Mouse (Mus musculus) lung, postnatal 4 days (tissue): ENCODE measurements around the gene Mfsd4b3.
A peak's percentile ranks its signal among the peaks of the same experiment; 100 is the strongest.
"Not testable (repeated sequence)": the region's sequence is repeated elsewhere in the genome, so short reads cannot be mapped to it uniquely, and the experiment has no call there.

Experiments
- DNase-seq, 2 experiments: peaks; one replicate each; pipeline ENCODE4 v3.0.0; 2021

The Mfsd4b3 gene

DNA sequence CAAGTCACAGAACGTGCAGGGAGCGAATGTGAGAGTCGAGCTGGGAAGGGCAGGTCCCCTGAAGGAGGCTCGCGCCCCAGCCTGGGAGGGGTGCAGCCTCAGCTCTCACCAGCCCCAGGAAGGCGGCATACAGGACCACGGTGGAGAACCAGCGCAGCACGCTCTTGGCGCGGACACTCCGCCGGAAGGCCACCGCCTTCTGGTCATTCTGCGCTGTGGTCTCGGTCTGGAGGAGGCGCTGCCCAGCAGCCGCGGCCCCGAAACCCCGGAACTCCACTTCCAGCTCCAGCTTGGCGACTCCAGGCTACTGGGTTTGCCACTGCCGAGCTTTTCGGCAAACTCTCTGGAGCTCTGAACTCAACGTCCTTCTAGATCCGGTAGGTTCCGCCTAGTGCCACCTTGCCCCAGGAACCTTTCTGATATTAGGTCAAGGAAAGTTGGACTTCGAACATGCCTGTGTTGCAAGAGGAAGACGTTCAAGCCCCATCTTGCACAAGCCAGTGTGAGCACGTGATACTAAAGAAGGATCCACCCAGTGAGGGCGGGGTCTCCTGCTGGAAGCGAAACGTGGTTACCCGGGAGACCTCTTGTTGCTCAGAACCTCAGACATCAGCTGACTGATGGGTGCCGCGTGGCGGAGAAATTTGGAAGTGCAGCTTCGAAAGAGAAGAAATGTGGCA, at the start of gene Mfsd4b3:
Mfsd4b3 (minus strand) TSS at position 393 of the 680 bp plus-strand sequence.
- peak; percentile 96 for DNase-seq

DNA sequence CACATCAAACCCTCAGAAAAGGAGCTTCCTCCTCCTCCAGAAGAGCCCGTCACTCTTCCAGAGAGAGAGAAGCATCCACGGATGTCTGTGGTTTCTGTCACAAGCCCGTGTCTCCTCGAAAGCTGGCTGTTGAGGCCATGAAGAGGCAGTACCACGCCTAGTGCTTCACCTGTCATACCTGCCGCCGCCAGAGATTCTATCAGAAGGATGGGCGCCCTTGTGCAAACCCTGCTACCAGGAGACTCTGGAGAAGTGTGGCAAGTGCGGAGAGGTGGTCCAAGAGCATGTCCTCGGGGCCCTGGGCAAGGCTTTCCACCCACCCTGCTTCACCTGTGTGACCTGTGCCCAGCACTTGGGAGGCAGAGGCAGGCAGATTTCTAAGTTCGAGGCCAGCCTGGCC, 49.6 kb upstream of the Mfsd4b3 start:
- DNase-seq = no peak

DNA sequence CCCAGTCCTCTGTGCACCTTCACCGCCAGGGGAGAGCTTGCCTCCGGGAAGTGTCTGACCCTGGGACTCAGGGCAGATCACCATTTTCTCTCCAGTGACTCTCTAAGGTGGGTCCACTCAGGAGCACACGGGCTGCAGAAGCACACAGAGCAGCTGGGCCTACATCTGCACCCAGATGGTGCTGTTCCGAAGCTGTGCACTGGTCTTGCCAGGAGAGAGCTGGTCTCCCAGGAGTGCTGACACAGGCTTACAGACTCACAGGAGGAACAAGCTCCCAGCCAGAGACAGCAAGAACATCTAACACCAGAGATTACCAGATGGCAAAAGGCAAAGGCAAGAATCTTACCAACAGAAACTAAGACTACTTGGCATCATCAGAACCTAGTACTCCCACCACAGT, 48.9 kb upstream of the Mfsd4b3 start:
- not testable (repeated sequence) for DNase-seq

DNA sequence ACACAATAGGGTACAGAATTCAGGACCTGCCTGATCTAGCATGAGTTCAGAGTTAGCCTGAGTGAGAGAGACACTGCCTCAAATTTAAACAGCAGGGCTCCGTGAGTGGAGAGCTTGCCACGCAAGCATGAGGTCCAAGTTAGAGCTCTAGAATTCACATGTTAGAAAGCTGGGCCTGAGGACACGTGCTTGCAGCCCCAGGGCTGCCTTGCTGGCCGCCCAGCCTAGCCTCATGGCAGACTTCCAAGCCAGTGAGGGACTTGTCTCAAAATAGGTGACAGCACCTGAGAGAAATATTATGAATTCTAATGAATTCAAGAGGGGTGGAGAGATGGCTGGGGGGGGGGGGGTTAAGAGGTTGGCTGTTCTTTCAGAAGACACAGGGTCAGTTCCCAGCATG, 48.0 kb upstream of the Mfsd4b3 start:
- DNase-seq = no peak

DNA sequence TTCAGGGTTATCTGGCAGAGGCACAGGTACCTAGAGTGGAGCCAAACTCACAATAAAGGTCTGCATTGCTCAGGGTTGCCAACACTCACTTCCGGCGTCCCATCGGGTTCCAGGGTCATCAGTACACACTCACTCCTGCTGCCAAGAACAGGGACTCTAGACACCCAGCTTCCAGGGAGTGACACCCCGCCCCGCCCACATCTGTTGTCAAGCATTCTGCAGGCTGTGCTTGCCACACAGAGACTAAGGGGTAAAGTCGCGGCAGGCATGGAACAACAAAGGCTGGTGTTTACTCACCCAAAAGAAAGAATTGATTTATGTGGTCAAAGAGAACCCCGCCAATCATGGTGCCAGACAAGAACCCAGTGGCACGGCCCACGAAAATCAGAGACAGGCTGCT, 47.0 kb upstream of the Mfsd4b3 start:
- no peak for DNase-seq

DNA sequence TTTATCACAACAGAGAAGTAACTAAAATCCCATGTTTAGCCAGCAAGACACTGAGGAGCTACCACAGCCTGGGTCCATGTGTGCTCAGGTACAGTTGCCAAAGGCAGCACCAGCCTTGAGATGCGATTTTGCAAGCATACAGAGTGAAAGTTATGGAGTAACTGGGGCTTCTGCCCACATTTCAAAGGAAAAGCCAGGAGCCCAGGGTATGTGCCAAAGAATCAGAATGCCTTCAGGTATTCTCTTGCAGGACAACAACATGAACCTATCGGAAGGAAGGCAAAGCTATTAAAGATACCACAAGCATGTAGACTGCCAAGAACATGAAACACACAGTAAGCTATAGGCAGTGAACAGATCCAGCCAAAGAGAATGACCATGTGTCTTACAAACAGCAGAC, 40.8 kb upstream of the Mfsd4b3 start:
- no peak for DNase-seq

DNA sequence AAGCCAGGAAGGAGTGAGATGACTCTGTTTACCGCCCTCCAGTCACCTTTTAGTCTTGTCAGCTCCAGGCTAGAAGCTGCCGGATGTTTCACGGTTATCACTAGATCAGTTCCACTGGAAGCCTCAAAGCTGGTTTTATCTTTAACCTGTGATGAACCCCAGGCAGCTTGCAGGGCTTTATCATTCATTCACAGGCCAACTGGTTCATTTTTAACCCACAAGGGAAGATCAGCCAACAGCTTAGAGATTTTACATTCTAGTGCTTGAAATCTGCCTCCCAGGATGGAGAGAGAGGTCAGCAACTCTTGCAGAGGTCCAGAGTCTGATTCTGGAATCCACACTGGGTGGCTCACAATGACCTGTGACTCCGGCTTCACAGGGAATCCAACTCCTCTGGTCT, 31.2 kb upstream of the Mfsd4b3 start:
- DNase-seq = no peak

DNA sequence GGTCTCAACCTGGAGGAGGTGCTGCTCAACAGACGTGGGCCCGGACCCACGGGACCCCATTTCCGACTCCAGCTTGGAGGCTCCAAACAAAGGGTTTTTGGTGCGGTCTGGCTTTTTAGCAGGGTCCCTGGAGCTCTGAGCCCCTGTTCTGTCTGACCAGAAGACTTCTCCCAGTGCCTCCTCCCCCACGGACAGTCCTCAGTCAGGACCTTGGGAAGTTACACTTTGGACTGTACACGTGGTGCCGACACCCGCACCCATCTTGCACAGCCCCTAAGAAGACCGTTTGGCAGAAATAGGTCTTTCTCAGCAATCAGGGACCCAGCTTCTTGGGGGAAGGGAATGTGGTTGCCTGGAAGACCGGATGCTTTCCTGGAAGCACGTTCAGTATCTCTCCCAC, 26.5 kb upstream of the Mfsd4b3 start, which contains the start of gene Mfsd4b5:
Mfsd4b5 (minus strand) TSS at position 181 of the 400 bp plus-strand sequence.
- DNase-seq = no peak

DNA sequence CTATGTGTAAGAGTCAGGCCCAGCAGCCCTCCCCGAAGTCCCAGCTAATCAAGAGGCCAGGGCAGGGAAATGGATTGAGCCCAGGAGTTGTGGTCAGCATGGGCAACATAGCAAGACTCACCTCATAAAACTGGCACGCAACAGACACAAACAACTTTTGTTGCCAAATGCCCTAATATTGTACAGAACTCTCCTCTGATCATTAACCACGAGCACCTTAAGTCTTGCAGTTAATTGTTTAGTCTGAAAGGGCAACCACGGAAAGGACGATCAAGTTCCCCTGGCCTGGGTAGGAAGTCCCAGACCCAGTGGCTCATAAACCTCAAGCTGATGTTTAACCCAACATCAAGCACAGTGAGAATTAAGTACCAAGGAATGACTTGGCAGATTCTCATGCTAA, 22.7 kb upstream of the Mfsd4b3 start:
- no peak for DNase-seq

DNA sequence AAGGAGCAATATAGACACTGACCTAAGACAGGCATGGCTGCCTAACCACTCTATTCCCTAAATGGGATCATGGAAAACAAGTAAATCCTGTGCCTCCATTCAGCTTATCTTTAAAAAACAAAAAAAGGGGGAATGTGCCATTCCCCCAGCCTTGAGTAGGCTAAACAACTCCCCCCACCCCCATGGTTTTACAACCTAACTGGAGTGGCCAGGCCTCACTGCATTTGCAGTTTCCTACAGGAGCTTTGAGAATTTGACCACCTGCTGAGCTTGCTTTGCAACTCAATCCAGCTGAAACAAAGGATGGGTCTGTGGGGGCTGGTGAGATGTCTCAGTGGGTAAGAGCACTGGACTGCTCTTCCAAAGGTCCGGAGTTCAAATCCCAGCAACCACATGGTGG, 18.3 kb upstream of the Mfsd4b3 start:
- DNase-seq = no peak

DNA sequence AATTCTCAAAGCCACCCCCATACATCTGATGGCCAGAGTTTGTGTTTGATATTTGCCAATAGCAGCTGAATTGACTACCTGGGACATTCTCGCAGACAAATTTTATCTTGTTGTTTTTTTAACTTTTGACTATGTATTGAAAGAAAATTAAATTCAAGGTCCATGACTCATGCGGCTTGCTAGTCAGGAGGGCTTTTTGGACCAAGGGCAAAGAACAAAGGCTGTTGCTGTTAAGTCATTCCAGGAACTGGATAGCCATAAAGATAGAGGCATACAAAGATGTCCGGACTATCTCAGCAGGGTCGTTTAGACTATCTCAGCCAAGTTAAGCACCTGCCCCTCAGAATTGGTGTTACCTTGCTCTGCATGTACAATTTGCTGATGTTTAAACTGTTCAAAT, 17.4 kb upstream of the Mfsd4b3 start:
- no peak for DNase-seq

DNA sequence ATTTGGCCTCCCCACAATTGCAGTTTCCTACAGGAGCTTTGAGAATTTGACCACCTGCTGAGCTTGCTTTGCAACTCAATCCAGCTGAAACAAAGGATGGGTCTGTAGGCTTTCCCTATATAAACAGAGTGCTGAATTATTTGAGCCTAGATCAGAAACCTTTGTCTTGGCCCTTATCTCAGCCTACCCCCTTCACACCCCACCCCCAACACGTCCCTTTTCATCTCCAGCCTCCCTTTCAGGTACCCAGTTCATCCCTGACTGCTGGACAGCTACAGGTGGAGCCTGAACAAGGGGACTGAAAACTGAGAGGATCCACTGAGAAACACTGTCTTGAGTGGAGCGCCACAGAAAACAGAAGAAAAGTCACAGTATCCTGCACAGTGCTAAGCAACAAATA, 15.8 kb upstream of the Mfsd4b3 start:
- no peak for DNase-seq

DNA sequence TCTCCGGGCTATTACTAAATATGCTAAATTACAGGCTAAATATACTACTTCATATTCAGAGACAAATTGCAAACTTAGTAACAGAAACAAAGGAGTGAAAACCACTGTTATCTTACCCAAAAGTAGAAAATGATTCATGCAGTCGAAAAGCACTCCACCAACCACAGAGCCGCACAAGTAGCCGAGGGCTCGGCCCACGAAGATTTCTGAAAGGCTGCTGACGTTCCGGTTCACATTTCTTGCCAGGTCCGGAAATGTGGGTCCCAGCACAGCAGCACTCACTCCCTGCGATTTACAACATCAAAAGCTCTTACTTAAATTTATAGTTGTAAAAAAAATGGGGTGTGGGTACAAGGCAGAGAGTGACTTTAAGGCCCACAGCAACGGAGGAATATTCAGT, 15.0 kb upstream of the Mfsd4b3 start:
- DNase-seq = peak in 1 of 2 experiments; percentile 28

DNA sequence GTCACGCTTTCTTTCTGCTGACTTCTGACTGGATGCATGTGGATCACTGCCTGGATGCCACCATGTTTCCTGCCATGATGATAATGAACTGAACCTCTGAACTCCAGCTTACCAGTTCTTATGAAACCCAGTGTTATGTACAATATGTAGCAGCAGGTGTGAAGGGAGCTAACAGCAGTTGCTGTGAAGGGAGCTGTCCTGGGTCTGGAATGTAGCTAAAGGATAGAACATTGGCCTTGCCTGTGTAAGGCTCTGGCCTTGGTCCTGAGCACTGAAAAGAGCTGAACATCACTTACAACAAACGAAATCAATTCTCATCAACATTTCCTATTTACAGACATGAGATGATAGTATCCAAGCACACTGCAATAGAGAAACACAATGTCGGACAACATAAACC, 7.6 kb upstream of the Mfsd4b3 start:
- no peak for DNase-seq

DNA sequence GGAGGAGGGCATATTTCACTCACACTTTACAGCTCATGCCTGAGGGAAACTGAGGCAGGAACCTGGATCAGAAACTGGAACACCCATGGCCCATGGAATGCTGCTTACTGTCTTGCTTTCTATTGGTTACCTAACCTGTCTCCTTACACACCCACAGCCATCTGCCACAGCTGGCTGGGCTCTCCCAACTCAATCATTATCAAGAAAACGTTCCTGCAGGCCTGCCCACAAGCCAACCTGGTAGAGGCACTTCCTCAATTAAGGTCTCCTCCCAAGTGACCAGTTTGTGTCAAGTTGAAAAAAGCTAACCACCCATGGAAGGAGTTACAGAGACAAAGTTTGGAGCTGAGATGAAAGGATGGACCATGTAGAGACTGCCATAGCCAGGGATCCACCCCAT, 2.0 kb upstream of the Mfsd4b3 start:
- DNase-seq = no peak

DNA sequence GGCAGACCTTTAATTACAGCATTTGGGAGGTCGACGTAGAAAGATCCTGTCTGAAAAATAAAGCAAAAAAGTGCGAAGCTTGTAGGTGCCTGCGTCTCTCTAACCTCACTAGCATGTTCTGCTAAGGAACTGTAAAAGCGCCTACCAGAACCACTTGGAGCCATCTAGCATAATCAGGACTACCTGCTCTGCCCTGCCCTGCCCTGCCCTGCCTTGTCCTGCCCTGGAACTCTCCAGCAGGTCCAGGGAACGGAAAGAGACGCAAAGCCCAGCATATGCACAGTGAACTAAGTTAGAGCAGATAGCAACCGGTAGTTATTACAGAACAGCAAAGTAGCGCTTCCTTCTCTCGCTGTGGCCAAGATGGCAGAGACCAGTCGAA, 479 bp upstream of the Mfsd4b3 start:
- no peak for DNase-seq

DNA sequence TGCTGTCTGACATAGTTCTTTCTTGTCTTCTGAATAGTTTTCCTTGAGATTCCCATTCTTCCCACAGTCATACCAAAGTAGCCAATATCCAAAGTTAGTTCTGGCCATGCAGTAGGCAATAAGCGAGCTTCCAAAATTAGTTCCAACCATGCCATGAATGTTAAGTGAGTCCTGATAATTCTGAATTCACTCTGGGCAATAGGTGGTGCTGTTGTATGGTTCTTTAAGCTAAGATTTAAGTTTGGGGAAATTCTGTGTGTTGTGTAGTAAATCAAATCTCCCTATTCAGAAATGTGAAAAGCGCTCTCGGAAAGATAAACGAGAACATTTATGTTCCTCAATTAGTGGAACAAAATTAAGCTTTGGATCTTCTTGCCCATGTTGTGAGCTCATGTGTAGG, 1.7 kb downstream of the Mfsd4b3 start:
- DNase-seq = no peak

DNA sequence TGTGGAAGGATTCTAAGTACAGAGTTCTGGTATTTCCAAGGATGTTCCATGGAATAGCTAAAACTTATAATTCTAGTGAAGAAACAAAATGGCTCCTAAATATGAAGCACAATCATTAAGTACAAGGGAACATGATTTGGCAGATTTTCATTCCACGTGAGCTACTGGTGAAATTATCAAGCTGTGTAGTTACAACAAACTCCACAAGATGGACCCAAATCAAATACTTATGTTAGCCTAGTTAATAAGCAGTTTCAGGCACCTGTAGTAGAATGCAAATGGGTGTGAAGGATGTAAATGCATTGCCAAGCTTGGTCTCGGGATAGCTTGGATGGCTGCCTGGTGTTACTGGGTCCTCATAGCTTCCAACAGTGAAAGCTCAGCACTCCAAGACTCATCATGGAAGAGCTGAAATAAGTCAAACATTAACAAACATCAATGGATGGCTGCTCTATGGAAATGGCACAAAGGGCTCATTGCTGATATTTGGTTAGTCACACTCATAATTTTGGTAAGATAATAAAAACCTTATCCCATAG, 3.5 kb downstream of the Mfsd4b3 start:
- no peak for DNase-seq

DNA sequence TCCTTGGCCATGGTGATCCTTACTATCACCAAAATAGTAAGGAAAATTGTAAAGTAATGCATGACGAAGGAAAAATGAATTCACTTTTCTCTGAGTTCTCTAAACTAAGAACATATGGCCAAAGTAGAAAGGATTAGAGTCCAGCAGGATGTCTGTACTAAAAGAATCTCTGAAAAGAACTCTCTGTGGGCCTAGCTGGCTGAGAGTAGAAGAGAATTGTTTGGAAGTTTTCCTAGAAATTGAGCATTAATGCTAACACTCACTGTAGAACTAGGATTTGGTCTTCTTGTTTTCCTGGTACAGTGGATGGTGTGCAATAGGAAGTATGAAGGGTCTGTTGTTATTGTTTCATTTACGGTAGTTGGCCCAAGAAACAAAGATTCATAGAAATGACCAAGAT, 4.8 kb downstream of the Mfsd4b3 start:
- no peak for DNase-seq

DNA sequence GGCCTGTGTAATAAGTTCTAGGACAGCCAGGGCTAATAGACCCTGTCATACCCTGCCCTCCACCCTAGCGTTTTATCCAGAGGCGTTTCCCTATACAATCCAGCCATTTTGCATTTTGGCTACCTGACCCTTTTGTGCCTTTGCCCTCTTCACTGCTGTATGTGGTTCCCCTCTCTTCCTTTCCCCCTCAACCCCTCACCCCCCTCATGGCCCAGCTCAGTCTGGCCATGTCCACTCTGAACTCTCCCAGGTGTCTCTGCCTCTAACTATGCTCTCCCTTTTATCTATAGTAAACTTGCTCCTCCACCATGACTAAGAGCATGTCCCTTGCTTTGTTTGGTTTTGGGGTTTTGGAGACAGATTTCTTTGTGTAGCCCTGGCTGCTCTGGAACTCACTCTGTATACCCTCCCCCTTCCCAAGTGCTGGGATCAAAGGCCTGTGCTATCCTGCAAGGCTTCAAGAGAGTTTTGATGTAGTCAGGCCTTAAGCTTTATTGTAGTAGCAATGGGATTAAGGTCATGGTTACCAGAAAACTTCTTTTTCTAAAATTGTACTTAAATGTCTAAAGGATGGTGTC, 10.5 kb downstream of the Mfsd4b3 start:
- no peak for DNase-seq

DNA sequence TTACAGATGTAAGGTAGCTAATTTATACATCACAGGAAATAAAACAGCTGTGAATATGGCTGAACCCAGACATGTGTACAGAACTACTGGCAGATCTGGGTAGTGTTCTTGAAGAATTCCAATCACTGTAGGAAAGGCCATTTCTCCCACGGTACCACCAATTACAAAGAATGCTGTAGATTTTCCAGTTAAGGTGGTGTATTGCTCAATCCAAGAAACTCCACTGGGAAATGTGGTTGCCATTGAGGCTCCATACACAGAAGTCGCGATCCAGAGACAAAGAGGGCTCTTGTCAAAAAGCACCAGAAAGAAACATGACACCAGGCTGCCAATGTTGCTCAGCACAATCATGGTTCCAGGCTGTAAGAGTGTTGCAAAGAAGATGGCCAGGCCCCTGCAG, 12.8 kb downstream of the Mfsd4b3 start:
- not testable (repeated sequence) for DNase-seq

DNA sequence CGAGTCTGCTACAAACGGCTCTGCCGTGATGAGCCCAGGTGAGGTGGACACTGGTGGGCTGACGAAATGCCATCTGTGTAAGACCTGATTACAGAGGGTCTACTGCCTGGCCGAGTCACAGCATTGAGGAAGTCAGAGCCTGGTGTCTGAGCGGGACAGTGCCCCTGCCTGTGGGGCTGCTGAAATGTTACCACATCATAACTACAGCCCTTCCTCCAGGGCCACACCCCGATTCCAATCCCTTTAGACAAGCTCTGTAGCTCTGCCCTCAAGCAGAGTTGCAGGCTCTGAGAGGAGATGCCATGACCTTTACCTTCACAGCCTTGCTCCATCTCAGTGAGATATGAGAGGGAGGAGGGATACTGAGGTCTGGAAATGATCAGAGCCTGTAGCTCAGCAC, 23.4 kb downstream of the Mfsd4b3 start:
- DNase-seq = no peak

DNA sequence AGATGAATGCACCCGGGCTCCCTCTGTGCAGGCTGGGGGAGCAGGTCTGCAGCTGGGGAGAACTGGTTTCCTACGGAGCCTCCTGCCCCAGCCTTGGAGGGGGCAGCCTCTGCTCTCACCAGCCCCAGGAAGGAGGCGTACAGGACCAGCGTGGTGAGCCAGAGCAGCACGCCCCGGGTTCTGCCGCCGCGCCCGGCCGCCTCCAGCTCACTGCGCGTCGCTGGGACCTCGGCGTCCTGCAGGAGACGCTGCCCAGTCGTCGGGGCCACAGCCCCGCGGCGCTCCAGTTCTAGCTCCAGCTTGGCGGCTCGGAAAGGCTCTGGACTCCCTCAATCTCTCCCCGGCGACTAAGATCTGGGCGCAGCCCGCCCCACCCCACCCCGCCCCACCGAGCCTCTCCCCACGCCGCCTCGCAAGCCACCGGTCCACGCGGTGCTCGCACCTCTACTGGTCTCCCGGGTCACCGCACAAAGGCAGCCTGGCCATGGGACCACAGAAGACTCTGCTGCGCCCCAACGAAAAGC, 33.3 kb downstream of the Mfsd4b3 start, which contains the start of gene Mfsd4b2:
Mfsd4b2 (minus strand) TSS at position 308 of the 524 bp plus-strand sequence.
- peak; percentile 26 to 30 for DNase-seq

DNA sequence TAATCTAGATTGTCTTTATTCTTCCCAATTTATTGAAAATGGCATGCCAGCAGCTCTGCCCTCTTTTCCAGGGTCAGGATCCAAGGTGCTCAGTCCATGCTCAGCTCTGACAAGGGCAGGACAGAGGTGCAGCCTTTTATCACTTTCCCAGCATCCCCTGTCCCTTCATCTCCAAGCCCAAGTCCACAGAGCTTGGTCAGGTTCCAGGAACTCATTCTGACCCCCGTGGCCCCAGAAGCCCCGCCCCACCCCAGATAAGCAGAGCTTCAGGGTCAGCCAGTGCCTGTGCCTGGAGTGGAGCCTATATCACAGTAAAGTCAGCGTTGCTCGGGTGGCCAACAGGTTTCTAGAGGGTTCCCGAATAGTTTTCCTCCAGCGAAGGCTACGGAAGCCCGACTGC, 35.4 kb downstream of the Mfsd4b3 start:
- not testable (repeated sequence) for DNase-seq
